Mouse (Mus musculus) brain, embryonic 14.5 days (tissue): Measurements from ENCODE around the gene Lemd2. TPM values are rescaled to one million over a fixed set of nuclear protein-coding genes. Genes with fewer than 3 reads are reported as not detected.
"Not testable (repeated sequence)": the region's sequence is repeated elsewhere in the genome, so short reads cannot be mapped to it uniquely, and the experiment has no call there.

Experiments
- DNase-seq: peaks from one replicate; pipeline ENCODE4 v3.0.0-alpha.2; 2011; ENCODE audit warnings: low read depth
- CTCF ChIP-seq: fragments of 200-500 bp; IDR thresholded peaks from 2 replicates; pipeline ENCODE4 v1.5.1; 2012; ENCODE audit warnings: inconsistent platforms, mild to moderate bottlenecking, moderate library complexity, borderline replicate concordance; ENCODE audit not compliant: insufficient read depth, insufficient read length; ENCODE audit errors: extremely low read depth
- POLR2A ChIP-seq: fragments of 200-500 bp; IDR thresholded peaks from 2 replicates; pipeline ENCODE4 v1.6.1; 2012; ENCODE audit warnings: mild to moderate bottlenecking, inconsistent platforms, borderline replicate concordance; ENCODE audit not compliant: poor library complexity, insufficient read depth, insufficient read length, severe bottlenecking; ENCODE audit errors: extremely low read depth
- polyA plus RNA-seq: library from polyadenylated mRNA; depleted of rRNA; stranded (reverse); fragments of >200 nt; gene quantifications from 2 replicates; pipeline ENCODE4 v1.2.3, GENCODE M21; 2012

The Lemd2 gene
- polyA plus RNA-seq, 1 experiment, result 117 TPM

DNA sequence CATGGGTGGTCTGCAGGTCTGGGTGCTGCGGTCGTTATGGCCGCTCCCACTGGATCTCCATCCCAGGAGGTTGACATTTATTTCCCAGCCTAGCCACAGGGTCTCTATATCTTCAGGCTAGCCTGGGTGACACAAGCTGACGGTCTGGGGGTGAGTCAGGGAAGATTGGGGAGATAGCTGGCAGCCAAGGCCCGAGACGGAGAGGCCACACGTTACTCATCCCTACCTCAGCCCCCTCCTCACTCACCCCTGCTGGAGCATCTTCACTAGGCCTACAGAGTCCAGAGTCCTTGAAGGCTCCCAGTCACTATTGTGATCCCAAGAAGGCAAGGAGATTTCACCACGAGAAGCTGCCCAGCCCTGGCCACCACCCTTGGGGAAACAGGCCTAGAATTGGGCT, 33.5 kb upstream of the Lemd2 start:
- DNase-seq, result no peak
- TF ChIP-seq POLR2A, result no peak
- TF ChIP-seq CTCF, result no peak

DNA sequence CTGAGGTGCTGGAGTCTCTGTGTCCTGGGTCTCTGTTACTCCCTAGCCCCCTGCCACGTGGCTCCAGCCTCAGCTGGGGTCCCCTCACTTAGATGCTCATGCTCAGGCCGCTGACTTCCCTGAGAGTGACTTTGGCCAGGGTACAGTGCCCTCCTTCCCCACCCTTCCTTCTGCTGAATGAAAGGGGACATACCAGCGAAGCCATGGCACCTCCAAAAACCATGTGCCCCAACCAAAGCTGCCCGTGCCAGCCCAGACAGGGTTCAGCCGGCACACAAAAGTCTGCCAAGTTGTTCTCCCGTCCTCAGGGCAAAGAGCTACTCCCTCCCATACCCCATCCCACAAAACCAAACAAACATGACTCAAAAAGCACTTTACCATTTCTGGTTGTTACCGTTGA, 29.0 kb upstream of the Lemd2 start:
- DNase-seq, result no peak
- no peak for TF ChIP-seq POLR2A
- TF ChIP-seq CTCF, result no peak

DNA sequence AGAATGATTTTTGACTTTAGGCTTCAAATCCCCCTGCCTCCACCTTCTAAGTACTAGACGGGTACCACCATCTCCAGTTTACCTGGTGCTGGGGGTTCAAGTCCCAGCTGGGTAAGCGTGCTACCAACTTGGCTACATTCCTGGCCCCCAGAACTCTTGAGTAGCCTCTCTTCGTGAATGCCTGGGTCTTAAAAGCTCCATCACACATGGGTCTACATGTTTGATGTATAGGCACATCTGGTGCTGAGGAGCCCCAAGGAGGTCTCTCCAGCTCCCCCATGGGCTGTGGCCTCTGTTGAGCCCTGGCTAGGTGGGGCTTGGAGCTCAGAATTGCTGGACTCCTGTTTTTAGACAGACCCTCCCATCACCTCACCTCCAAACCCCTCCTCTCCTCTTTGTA, 27.9 kb upstream of the Lemd2 start:
- no peak for DNase-seq
- TF ChIP-seq POLR2A (no peak), CTCF (no peak)

DNA sequence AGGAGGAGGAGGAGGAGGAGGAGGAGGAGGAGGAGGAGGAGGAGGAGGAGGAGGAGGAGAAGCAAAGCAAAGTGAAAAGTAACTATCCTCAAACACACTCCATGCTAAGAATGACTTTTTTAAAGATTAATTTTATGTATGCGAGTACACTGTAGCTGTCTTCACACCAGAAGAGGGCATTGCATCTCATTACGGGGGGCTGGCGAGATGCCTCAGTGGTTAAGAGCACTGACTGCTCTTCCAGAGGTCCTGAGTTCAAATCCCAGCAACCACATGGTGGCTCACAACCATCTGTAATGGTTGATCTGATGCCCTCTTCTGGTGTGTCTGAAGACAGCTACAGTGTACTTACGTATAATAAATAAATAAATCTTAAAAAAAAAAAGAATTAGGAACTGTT, 27.3 kb upstream of the Lemd2 start:
- DNase-seq, result not testable (repeated sequence)

DNA sequence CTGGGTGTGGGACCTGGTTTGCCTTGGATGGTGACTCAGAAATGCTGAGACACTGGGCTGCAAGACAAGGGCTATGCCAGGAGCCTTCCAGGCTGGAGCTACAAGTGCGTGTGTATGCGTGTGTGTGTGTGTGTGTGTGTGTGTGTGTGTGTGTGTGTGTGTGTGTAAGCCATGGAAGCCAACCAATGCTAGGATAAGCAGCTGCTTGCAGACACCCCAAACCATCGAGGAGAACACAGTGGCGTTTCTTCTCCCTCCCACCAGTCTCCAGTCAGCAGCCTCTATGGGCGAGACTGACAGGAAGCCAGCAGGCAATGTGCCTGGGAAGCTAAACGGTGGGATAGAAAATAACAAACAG, 26.9 kb upstream of the Lemd2 start:
- TF ChIP-seq POLR2A, result no peak
- DNase-seq, result no peak

DNA sequence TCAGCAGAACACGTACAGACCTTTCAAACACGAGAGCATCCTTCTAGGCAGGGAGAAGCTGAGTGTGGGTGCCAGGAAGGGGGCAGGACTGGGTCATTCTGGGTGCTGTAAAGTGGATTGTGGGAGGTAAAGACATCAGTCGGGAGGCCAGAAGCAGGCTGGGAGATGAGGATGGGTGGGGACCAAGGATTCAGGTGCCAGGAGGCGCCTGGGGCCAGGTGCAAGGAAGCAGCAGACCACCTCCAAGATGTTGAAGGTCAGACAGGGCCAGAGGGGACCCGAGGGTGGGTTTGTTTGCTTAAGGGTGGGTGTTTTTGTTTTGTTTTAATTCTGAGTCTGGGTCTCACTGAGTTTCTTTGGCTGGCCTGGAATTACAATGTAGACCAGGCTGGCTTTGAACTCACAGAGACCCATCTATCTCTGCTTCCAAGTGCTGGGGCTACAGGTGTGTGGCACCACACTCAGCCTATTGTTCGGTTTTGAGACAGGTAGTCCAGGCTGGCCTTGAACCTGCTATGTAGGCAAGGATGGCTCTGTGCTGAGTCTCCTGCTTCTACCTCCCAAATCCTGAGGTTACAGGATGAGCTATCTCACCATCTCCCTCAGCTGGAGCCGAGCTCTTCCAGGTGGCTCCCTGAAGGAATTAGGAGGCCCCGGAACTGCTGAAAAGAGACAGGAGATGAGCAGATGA, 26.3 kb upstream of the Lemd2 start:
- no peak for DNase-seq
- TF ChIP-seq CTCF, result no peak
- no peak for TF ChIP-seq POLR2A

DNA sequence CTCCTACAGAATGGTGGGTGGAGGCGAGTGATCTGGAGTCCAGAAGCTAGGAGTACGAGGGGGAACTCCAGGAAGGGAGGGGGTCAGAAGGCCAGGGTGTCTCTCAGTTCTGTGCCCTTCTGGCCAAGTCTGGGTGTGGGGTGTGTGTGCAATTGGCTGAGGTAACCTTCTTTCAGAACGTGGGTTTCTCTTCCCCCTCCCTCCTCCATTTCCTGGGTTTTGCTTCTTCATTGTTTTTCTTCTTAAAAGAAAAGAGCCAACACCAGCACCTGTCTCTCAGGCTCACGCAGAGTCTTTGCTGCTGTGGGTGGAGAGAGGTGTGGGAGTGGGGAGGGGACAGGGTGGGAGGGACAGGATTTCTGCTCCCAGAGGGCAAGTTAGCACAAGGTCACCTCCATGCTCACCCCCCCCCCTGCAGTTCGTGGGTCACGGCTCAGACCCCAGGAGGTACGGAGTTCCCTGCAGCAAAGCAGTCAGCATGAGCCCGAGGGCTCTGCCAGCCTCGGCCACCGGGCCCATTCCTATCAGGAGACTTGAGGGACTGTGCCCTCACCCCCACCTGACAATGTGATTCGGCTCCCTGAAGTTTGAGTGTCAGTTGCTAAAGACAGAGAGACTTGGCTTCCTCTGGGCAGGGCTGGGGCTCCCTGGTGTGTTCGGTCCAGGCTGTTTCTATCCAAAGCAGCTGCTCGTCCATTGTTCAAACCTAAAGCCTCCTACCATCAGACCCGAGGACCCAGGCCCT, 25.6 kb upstream of the Lemd2 start:
- TF ChIP-seq CTCF (no peak), POLR2A (no peak)
- no peak for DNase-seq

DNA sequence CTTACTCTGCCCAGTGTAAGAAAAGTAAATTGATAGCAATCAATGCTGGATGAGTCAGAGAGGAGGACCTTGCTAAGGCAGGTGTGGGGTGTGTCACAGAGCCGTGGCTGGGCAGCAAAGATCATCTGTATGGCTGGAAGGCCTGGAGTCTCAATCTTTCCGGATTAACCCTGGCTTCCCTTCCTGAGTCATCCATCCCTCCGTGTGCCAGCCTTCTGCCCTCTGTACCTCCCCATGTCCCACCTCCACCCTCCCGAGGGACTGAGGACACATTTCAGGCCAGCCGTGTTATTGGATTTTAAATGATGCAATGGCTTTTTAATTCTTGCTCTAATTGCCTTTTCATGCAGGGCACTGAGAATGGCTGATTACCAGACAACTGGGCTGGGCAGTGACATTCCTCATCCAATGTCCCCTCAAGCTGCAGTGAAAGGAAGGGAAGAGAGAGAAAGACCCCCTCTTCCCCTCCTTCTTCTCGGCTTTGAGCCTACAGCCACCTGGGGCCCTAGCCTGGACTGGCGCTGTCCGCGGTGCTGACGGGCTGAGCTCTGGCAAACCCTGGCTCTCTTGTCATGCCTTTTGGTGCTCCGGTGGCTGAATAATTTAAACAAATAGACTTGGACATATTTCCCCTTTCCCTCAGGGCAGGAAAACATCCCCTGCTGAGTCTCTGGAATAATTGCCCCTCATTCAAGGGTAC, 24.1 kb upstream of the Lemd2 start:
- DNase-seq, result peak; percentile 80
- no peak for TF ChIP-seq POLR2A

DNA sequence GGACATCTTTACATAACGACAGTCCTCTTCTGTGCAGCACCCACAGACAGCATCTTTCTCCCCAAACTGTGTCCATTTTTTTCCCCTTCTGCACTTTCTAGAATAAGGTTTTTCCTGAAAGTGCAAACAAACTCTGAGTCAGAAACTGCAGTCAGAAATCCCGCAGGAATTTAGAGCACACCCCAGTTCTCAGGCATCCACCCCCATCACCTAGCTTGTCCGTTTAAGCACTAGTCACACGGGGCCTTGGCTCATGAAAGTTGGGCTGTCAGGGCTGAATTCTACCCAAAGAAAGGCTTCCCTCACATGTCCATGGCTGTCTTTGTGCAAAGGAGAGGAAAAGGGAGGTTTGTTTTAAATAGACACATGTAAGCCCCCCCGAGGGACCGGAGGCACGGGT, 23.0 kb upstream of the Lemd2 start:
- DNase-seq, result no peak
- TF ChIP-seq CTCF (no peak), POLR2A (no peak)

DNA sequence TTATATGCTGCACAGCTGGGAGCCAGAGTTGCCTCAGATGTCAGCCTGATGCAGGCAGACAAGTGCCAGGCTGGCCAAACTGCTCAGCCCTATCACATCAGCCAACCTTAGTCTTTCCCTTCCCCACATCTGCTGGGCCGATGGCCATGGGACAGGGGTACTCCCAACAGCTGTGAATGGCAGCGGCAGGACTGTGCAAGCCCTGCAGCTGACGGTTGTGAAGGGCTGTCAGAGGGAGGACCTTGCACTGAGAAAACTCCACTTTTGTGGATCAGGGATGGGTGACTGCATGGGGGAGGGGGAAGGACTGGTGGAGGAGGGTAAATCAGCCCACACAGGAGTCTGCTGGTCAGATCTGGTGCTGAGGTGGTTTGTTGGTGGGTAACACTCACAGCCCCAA, 22.4 kb upstream of the Lemd2 start:
- no peak for TF ChIP-seq POLR2A
- TF ChIP-seq CTCF, result no peak
- no peak for DNase-seq

DNA sequence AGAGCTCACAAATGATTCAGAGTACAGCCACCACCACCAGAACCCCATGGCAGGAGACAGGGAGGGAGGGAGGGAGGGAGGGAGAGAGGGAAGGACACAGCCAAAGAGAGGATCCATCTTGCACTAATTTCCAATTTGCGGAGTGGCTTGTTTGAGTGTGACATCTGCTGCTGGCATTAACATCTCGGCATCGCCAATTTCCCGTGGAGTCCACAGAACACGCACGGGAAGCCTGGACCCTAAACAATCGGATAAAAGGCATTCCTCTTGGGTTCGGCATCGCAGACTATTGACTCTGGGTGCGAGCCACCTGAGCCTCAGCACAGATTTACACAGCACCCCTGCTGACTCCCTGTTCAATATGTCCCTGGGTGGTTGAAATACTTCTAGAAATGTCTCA, 21.5 kb upstream of the Lemd2 start:
- peak; percentile 63 for DNase-seq

DNA sequence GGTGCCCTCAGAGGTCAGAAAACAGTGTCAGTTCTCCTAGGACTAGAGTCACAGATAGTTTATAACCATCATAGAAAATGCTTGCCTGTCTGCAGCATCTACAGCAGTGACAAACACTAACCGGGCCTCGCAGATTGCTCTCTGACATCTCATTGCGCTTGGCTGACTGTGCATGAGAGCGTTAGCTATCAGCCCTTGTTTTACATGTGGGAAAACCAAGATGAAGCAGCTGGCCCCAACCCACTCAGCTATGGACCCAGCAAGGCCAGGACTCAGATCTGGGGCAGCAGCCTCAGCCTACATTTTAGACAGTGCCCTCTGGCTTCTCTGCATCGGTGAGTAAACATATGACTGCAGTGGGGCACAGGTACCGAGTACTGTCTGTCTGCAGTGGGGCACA, 19.6 kb upstream of the Lemd2 start:
- no peak for TF ChIP-seq CTCF
- no peak for TF ChIP-seq POLR2A
- no peak for DNase-seq

More for the DNA sequence above, 21.5 kb upstream of the Lemd2 start:
- TF ChIP-seq POLR2A, result no peak
- TF ChIP-seq CTCF, result no peak
